Mouse (Mus musculus) neural tube, embryonic 15.5 days (tissue): ENCODE results near the gene Tpr. TPM values are rescaled to one million over a fixed set of nuclear protein-coding genes. Genes with fewer than 3 reads are reported as not detected.

Experiments used
- ATAC-seq: fragments of 200-750 bp; cut with Nextera tagmentation; 2 replicates; pipeline ENCODE4 v1.8.0; 2017; ENCODE audit warnings: mild to moderate bottlenecking, moderate TSS enrichment, moderate library complexity; ENCODE audit not compliant: low FRiP score
- H3K27ac ChIP-seq: fragments of 300-500 bp; sonication (generic); replicated peaks from 2 replicates; pipeline ENCODE4 v1.5.1; 2015; ENCODE audit warnings: mild to moderate bottlenecking, inconsistent platforms
- H3K27me3 ChIP-seq: fragments of 300-500 bp; sonication (generic); replicated peaks from 2 replicates; pipeline ENCODE4 v1.6.1; 2015; ENCODE audit warnings: inconsistent platforms
- H3K36me3 ChIP-seq: fragments of 300-500 bp; sonication (generic); 2 replicates; pipeline ENCODE4 v1.6.1; 2015; ENCODE audit warnings: inconsistent platforms
- H3K4me1 ChIP-seq: fragments of 300-500 bp; sonication (generic); 2 replicates; pipeline ENCODE4 v1.6.1; 2015; ENCODE audit warnings: inconsistent platforms
- H3K4me2 ChIP-seq: fragments of 300-500 bp; sonication (generic); 2 replicates; pipeline ENCODE4 v1.6.1; 2015; ENCODE audit warnings: inconsistent platforms, mild to moderate bottlenecking, moderate library complexity
- H3K4me3 ChIP-seq: fragments of 300-500 bp; sonication (generic); replicated peaks from 2 replicates; pipeline ENCODE4 v1.5.1; 2015; ENCODE audit warnings: mild to moderate bottlenecking, inconsistent platforms
- H3K9ac ChIP-seq: fragments of 300-500 bp; sonication (generic); replicated peaks from 2 replicates; pipeline ENCODE4 v1.6.1; 2015; ENCODE audit warnings: mild to moderate bottlenecking, inconsistent platforms
- H3K9me3 ChIP-seq: fragments of 300-500 bp; sonication (generic); replicated peaks from 2 replicates; pipeline ENCODE4 v1.6.1; 2016; ENCODE audit warnings: inconsistent platforms
- WGBS: fragments of 180-500 bp; shearing (Covaris S2); methylation state at CpG from one replicate; pipeline ENCODE4 v1.1.7; 2015; ENCODE audit warnings: mixed read lengths; 5-methylcytosine and 5-hydroxymethylcytosine counted together
- polyA plus RNA-seq: library from polyadenylated mRNA; unstranded; fragments of >200 nt; fragmentation: Nextera tagmentation; extraction: Ambion mirVana; gene quantifications from 2 replicates; pipeline ENCODE4 v1.2.1, GENCODE M21; 2015

Tpr gene
- polyA plus RNA-seq, 1 experiment from 2014 or later, result 125 TPM

- 93% methylated on average over 3 of the region's 3 CpGs for WGBS
- ATAC-seq, result no peak
- Histone ChIP-seq H3K36me3 (peaks cover 51% of the 10 kb centered on the region), H3K9me3 (no peaks in the 10 kb centered on the region), H3K9ac (no peak overlapping the region), H3K27me3 (no peaks in the 10 kb centered on the region), H3K27ac (no peak overlapping the region), H3K4me1 (no peaks in the 10 kb centered on the region), H3K4me2 (no peak overlapping the region), H3K4me3 (no peak overlapping the region)
Observed at GRCm38 (mm10) chr1:150404555-150404954, 11.9 kb downstream of the Tpr start.

- H3K4me2 ChIP-seq, result no peak overlapping the region
- H3K36me3 ChIP-seq, result peaks cover 63% of the 10 kb centered on the region
Observed at GRCm38 (mm10) chr1:150407285-150407684, 14.6 kb downstream of the Tpr start.

GRCm38 (mm10) chr1:150409996-150410395 lies 17.4 kb downstream of the Tpr start:
- no peak for ATAC-seq
- Histone ChIP-seq H3K4me2 (no peak overlapping the region), H3K4me1 (no peaks in the 10 kb centered on the region), H3K36me3 (peaks cover 67% of the 10 kb centered on the region), H3K4me3 (no peak overlapping the region), H3K9me3 (no peaks in the 10 kb centered on the region), H3K27me3 (no peaks in the 10 kb centered on the region), H3K9ac (no peak overlapping the region), H3K27ac (no peak overlapping the region)
- 99% methylated on average over 6 of the region's 6 CpGs for WGBS

More at GRCm38 (mm10) chr1:150407285-150407684, 14.6 kb downstream of the Tpr start:
- no peak overlapping the region for H3K27ac ChIP-seq
- H3K9me3 ChIP-seq, result no peaks in the 10 kb centered on the region
- no peaks in the 10 kb centered on the region for H3K27me3 ChIP-seq
- H3K9ac ChIP-seq, result no peak overlapping the region
- no peak overlapping the region for H3K4me3 ChIP-seq
- 95% methylated on average over 9 of the region's 9 CpGs for WGBS
- ATAC-seq, result no peak
- no peaks in the 10 kb centered on the region for H3K4me1 ChIP-seq

GRCm38 (mm10) chr1:150416006-150416405 lies 23.4 kb downstream of the Tpr start:
- Histone ChIP-seq H3K9ac (no peak overlapping the region), H3K4me2 (no peak overlapping the region), H3K4me3 (no peak overlapping the region), H3K9me3 (no peaks in the 10 kb centered on the region), H3K4me1 (no peaks in the 10 kb centered on the region), H3K36me3 (peaks cover 70% of the 10 kb centered on the region), H3K27ac (no peak overlapping the region), H3K27me3 (no peaks in the 10 kb centered on the region)
- 96% methylated on average over 3 of the region's 3 CpGs for WGBS
- ATAC-seq, result no peak

- Histone ChIP-seq H3K4me3 (no peak overlapping the region), H3K9ac (no peak overlapping the region), H3K9me3 (no peaks in the 10 kb centered on the region), H3K4me1 (no peaks in the 10 kb centered on the region), H3K27ac (no peak overlapping the region), H3K36me3 (peaks cover 70% of the 10 kb centered on the region), H3K27me3 (no peaks in the 10 kb centered on the region), H3K4me2 (no peak overlapping the region)
- no peak for ATAC-seq
- 94% methylated on average over 4 of the region's 4 CpGs for WGBS
Observed at GRCm38 (mm10) chr1:150418426-150418825, 25.8 kb downstream of the Tpr start.

- no peak overlapping the region for H3K4me3 ChIP-seq
- no peak for ATAC-seq
- 94% methylated on average over 9 of the region's 9 CpGs for WGBS
- H3K4me1 ChIP-seq, result no peaks in the 10 kb centered on the region
- no peak overlapping the region for H3K4me2 ChIP-seq
- H3K9me3 ChIP-seq, result no peaks in the 10 kb centered on the region
- no peak overlapping the region for H3K9ac ChIP-seq
- H3K27ac ChIP-seq, result no peak overlapping the region
- peaks cover 78% of the 10 kb centered on the region for H3K36me3 ChIP-seq
- no peaks in the 10 kb centered on the region for H3K27me3 ChIP-seq
Observed at GRCm38 (mm10) chr1:150425665-150426064, 33.0 kb downstream of the Tpr start.

- Histone ChIP-seq H3K4me3 (no peak overlapping the region), H3K4me2 (no peak overlapping the region), H3K36me3 (peaks cover 82% of the 10 kb centered on the region), H3K9me3 (no peaks in the 10 kb centered on the region), H3K27me3 (no peaks in the 10 kb centered on the region), H3K27ac (no peak overlapping the region), H3K4me1 (no peaks in the 10 kb centered on the region), H3K9ac (no peak overlapping the region)
- no peak for ATAC-seq
- WGBS, result 70% methylated on average over 3 of the region's 3 CpGs
Observed at GRCm38 (mm10) chr1:150426216-150426615, 33.6 kb downstream of the Tpr start.

GRCm38 (mm10) chr1:150438641-150439040 lies 46.0 kb downstream of the Tpr start:
- H3K9me3 ChIP-seq, result no peaks in the 10 kb centered on the region
- ATAC-seq, result no peak
- H3K4me3 ChIP-seq, result no peak overlapping the region
- no peak overlapping the region for H3K9ac ChIP-seq
- H3K27ac ChIP-seq, result no peak overlapping the region
- no peaks in the 10 kb centered on the region for H3K27me3 ChIP-seq
- no peak overlapping the region for H3K4me2 ChIP-seq
- H3K4me1 ChIP-seq, result no peaks in the 10 kb centered on the region
- H3K36me3 ChIP-seq, result peaks cover 61% of the 10 kb centered on the region
- WGBS, result 90% methylated on average over 3 of the region's 3 CpGs

- H3K27me3 ChIP-seq, result no peaks in the 10 kb centered on the region
- no peak for ATAC-seq
- H3K27ac ChIP-seq, result no peak overlapping the region
- no peak overlapping the region for H3K9ac ChIP-seq
- no peaks in the 10 kb centered on the region for H3K9me3 ChIP-seq
- H3K4me2 ChIP-seq, result no peak overlapping the region
- H3K36me3 ChIP-seq, result peaks cover 57% of the 10 kb centered on the region
- H3K4me3 ChIP-seq, result no peak overlapping the region
- H3K4me1 ChIP-seq, result no peaks in the 10 kb centered on the region
- WGBS, result 83% methylated on average over 4 of the region's 4 CpGs
Observed at GRCm38 (mm10) chr1:150441731-150442130, 49.1 kb downstream of the Tpr start.

- H3K9me3 ChIP-seq, result no peaks in the 10 kb centered on the region
- H3K36me3 ChIP-seq, result no peaks in the 10 kb centered on the region
- H3K4me3 ChIP-seq, result no peak overlapping the region
- WGBS, result 95% methylated on average over 5 of the region's 5 CpGs
- ATAC-seq, result no peak
- no peaks in the 10 kb centered on the region for H3K4me1 ChIP-seq
- no peaks in the 10 kb centered on the region for H3K27me3 ChIP-seq
- H3K9ac ChIP-seq, result no peak overlapping the region
- no peak overlapping the region for H3K4me2 ChIP-seq
- no peak overlapping the region for H3K27ac ChIP-seq
Observed at GRCm38 (mm10) chr1:150458977-150459376, 66.3 kb downstream of the Tpr start.

GRCm38 (mm10) chr1:150459599-150459998 lies 67.0 kb downstream of the Tpr start:
- Histone ChIP-seq H3K4me3 (no peak overlapping the region), H3K27me3 (no peaks in the 10 kb centered on the region), H3K4me1 (no peaks in the 10 kb centered on the region), H3K36me3 (no peaks in the 10 kb centered on the region), H3K9ac (no peak overlapping the region), H3K4me2 (no peak overlapping the region), H3K27ac (no peak overlapping the region), H3K9me3 (no peaks in the 10 kb centered on the region)
- no peak for ATAC-seq
- WGBS, result 80% methylated on average over 3 of the region's 3 CpGs

GRCm38 (mm10) chr1:150460595-150460994 lies 68.0 kb downstream of the Tpr start:
- H3K4me2 ChIP-seq, result no peak overlapping the region
- no peaks in the 10 kb centered on the region for H3K27me3 ChIP-seq
- no peaks in the 10 kb centered on the region for H3K9me3 ChIP-seq
- no peaks in the 10 kb centered on the region for H3K4me1 ChIP-seq
- WGBS, result 80% methylated on average over 7 of the region's 7 CpGs
- H3K27ac ChIP-seq, result no peak overlapping the region
- H3K36me3 ChIP-seq, result no peaks in the 10 kb centered on the region
- H3K4me3 ChIP-seq, result no peak overlapping the region
- no peak for ATAC-seq
- no peak overlapping the region for H3K9ac ChIP-seq

GRCm38 (mm10) chr1:150463068-150463467 lies 70.4 kb downstream of the Tpr start:
- Histone ChIP-seq H3K9me3 (no peaks in the 10 kb centered on the region), H3K36me3 (no peaks in the 10 kb centered on the region), H3K9ac (no peak overlapping the region), H3K4me1 (no peaks in the 10 kb centered on the region), H3K27me3 (no peaks in the 10 kb centered on the region), H3K27ac (no peak overlapping the region), H3K4me3 (no peak overlapping the region), H3K4me2 (no peak overlapping the region)
- 84% methylated on average over 5 of the region's 5 CpGs for WGBS
- ATAC-seq, result no peak
